Mouse (Mus musculus) left cerebral cortex, postnatal 10 days (tissue): Measurements from ENCODE around the gene Pdhx. TPM values are rescaled to one million over a fixed set of nuclear protein-coding genes. Genes with fewer than 3 reads are reported as not detected.

Experiments
- DNase-seq, 2 experiments: peaks; one replicate each; pipeline ENCODE4 v3.0.0; 2021 to 2022; ENCODE audit warnings: low spot score in 2 of 2, mixed read lengths in 1 of 2; ENCODE audit errors: extremely low spot score in 1 of 2
- intact Hi-C: fragments of 180-260 bp; cut with DNase I; formaldehyde crosslinking; loops from one replicate; pipeline ENCODE4 v1.15.1; 2025
- total RNA-seq, 2 experiments: library from RNA; stranded (reverse); gene quantifications; 2 replicates each; pipeline ENCODE4 v1.2.3; 2021

The Pdhx gene
- total RNA-seq, 2 experiments from 2014 or later = 69.4 to 70.6 TPM

GRCm38 (mm10) chr2:103004599-103004998 lies 68.7 kb downstream of the Pdhx start:
- intact Hi-C loops = no loop called here

GRCm38 (mm10) chr2:102999153-102999575 lies 74.1 kb downstream of the Pdhx start:
- intact Hi-C loops = no loop called here
- no peak for DNase-seq

More at GRCm38 (mm10) chr2:103004599-103004998, 68.7 kb downstream of the Pdhx start:
- DNase-seq = no peak

GRCm38 (mm10) chr2:102998356-102998755 lies 75.0 kb downstream of the Pdhx start:
- intact Hi-C loops = no loop called here

GRCm38 (mm10) chr2:102997874-102998273 lies 75.4 kb downstream of the Pdhx start:
- DNase-seq = no peak
- intact Hi-C loops = no loop called here

More at GRCm38 (mm10) chr2:102998356-102998755, 75.0 kb downstream of the Pdhx start:
- DNase-seq = no peak

GRCm38 (mm10) chr2:102993841-102994607 lies 79.3 kb downstream of the Pdhx start:
- intact Hi-C loops = no loop called here

GRCm38 (mm10) chr2:102992405-102992804 lies 80.9 kb downstream of the Pdhx start:
- intact Hi-C loops = no loop called here
- no peak for DNase-seq

More at GRCm38 (mm10) chr2:102993841-102994607, 79.3 kb downstream of the Pdhx start:
- DNase-seq = no peak

- DNase-seq = peak; percentile 30 to 35
- intact Hi-C loops = no loop called here
These were observed 83.0 kb downstream of the Pdhx start for GRCm38 (mm10) chr2:102990301-102990702.

- no peak for DNase-seq
- intact Hi-C loops = no loop called here
These were observed 83.9 kb downstream of the Pdhx start for GRCm38 (mm10) chr2:102989446-102989845.

GRCm38 (mm10) chr2:102987708-102988010 lies 85.7 kb downstream of the Pdhx start:
- intact Hi-C loops = no loop called here
- no peak for DNase-seq

GRCm38 (mm10) chr2:102986964-102987707 lies 86.2 kb downstream of the Pdhx start:
- no peak for DNase-seq
- intact Hi-C loops = no loop called here

- intact Hi-C loops = no loop called here
- DNase-seq = no peak
These were observed 86.9 kb downstream of the Pdhx start for GRCm38 (mm10) chr2:102986424-102986823.

GRCm38 (mm10) chr2:102982822-102983221 lies 90.5 kb downstream of the Pdhx start:
- intact Hi-C loops = no loop called here

GRCm38 (mm10) chr2:102981446-102982314 lies 91.6 kb downstream of the Pdhx start:
- intact Hi-C loops = no loop called here
- no peak for DNase-seq

More at GRCm38 (mm10) chr2:102982822-102983221, 90.5 kb downstream of the Pdhx start:
- no peak for DNase-seq

- intact Hi-C loops = no loop called here
- DNase-seq = no peak
These were observed 92.4 kb downstream of the Pdhx start for GRCm38 (mm10) chr2:102980870-102981269.

- intact Hi-C loops = no loop called here
- no peak for DNase-seq
These were observed 93.8 kb downstream of the Pdhx start for GRCm38 (mm10) chr2:102979519-102979918.

GRCm38 (mm10) chr2:102979112-102979511 lies 94.2 kb downstream of the Pdhx start:
- no peak for DNase-seq
- intact Hi-C loops = no loop called here

GRCm38 (mm10) chr2:102975358-102975945 lies 97.9 kb downstream of the Pdhx start:
- intact Hi-C loops = no loop called here
- DNase-seq = no peak

GRCm38 (mm10) chr2:102973115-102973514 lies 100.2 kb downstream of the Pdhx start:
- intact Hi-C loops = no loop called here
- DNase-seq = no peak

GRCm38 (mm10) chr2:102972575-102972974 lies 100.7 kb downstream of the Pdhx start:
- intact Hi-C loops = no loop called here
- no peak for DNase-seq
